8 mouse cellular contexts compared by ENCODE assay signal in the genomic region with DNA sequence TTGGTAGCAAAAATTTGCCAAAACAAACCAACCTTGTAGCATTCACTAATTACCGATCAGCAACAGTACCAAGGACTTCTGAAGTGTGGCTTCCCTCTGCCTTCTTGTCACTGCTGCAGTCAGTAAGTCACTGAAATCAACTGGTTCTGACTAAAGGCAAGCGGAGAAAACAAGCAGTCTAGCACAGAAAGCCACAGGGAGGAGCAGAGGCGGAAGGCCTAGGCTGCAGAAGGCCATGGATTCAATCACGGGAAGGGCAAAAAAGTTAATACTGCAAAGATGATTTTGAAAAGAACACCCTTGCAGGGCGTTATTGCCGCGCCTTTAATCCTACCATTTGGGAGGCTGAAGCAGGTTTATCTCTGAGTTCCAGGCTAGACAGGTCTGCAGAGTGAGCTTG. TPM values are rescaled to one million over a fixed set of nuclear protein-coding genes. Genes with fewer than 3 reads are reported as not detected.
DNase-seq lines count a peak whose midpoint lies in the region; ATAC-seq lines count a peak whose summit lies in the region.

No protein-coding gene starts in this region.

- peaks cover 69% of the 10 kb centered on the region for H3K79me2 ChIP-seq in macrophage (ENCODE audit: inconsistent target)

- peak overlapping the region; percentile 87 for H3K4me3 ChIP-seq in hindbrain, embryonic 10.5 days
- no peak overlapping the region for H3K4me3 ChIP-seq in hindbrain, embryonic 11.5 days (ENCODE audit: low read depth, low read length)
- peak overlapping the region; percentile 89; the same call in 1 of the 2 replicates for H3K4me3 ChIP-seq in hindbrain, embryonic 12.5 days
- peak overlapping the region; percentile 94; the same call in 1 of the 2 replicates for H3K4me3 ChIP-seq in macrophage (ENCODE audit: inconsistent target)

- ATAC-seq in hindbrain, embryonic 11.5 days (ENCODE audit: low FRiP score), result no peak
- ATAC-seq in hindbrain, embryonic 12.5 days (ENCODE audit: low FRiP score), result no peak

- H3K4me2 ChIP-seq in hindbrain, embryonic 11.5 days (replicated peaks; ENCODE audit: low read depth, low read length), result no peak overlapping the region; the same call in 1 of the 2 replicates
- H3K4me2 ChIP-seq in hindbrain, embryonic 12.5 days (replicated peaks), result no peak overlapping the region; the same call in 1 of the 2 replicates

- H3K9me3 ChIP-seq in hindbrain, embryonic 10.5 days, result no peaks in the 10 kb centered on the region
- H3K9me3 ChIP-seq in hindbrain, embryonic 11.5 days (ENCODE audit: control insufficient read depth, low read length), result no peaks in the 10 kb centered on the region
- no peaks in the 10 kb centered on the region for H3K9me3 ChIP-seq in hindbrain, embryonic 12.5 days (replicated peaks)

- peaks cover 37% of the 10 kb centered on the region for H3K36me3 ChIP-seq in hindbrain, embryonic 10.5 days
- H3K36me3 ChIP-seq in hindbrain, embryonic 11.5 days (ENCODE audit: control insufficient read depth, insufficient read depth, low read length), result peaks cover 3% of the 10 kb centered on the region; the same call in 1 of the 2 replicates
- peaks cover 15% of the 10 kb centered on the region for H3K36me3 ChIP-seq in hindbrain, embryonic 12.5 days
- H3K36me3 ChIP-seq in macrophage (ENCODE audit: inconsistent target), result peaks cover 13% of the 10 kb centered on the region

- H3K27me3 ChIP-seq in hindbrain, embryonic 10.5 days (ENCODE audit: insufficient read depth, poor library complexity, severe bottlenecking), result no peaks in the 10 kb centered on the region
- H3K27me3 ChIP-seq in hindbrain, embryonic 11.5 days (ENCODE audit: control insufficient read depth, insufficient read depth, low read length), result no peaks in the 10 kb centered on the region
- H3K27me3 ChIP-seq in hindbrain, embryonic 12.5 days, result no peaks in the 10 kb centered on the region

- 92% methylated on average over 7 of the region's 7 CpGs for WGBS in hindbrain, embryonic 10.5 days
- WGBS in hindbrain, embryonic 11.5 days, result 90% methylated on average over 7 of the region's 7 CpGs
- WGBS in hindbrain, embryonic 12.5 days, result 92% methylated on average over 7 of the region's 7 CpGs
- WGBS in macrophage (ENCODE audit: missing documents), result 86% methylated on average over 7 of the region's 7 CpGs

- intact Hi-C loops in left cerebral cortex, postnatal 4 days (cut with DNase I), result no loop called here

- no peak overlapping the region for H3K27ac ChIP-seq in hindbrain, embryonic 10.5 days
- H3K27ac ChIP-seq in hindbrain, embryonic 11.5 days (ENCODE audit: low read depth, low read length), result no peak overlapping the region
- no peak overlapping the region for H3K27ac ChIP-seq in hindbrain, embryonic 12.5 days
- H3K27ac ChIP-seq in macrophage, result peak overlapping the region; percentile 74; the same call in 1 of the 2 replicates

- H3K9ac ChIP-seq in hindbrain, embryonic 11.5 days (ENCODE audit: low read depth, low read length), result no peak overlapping the region
- H3K9ac ChIP-seq in hindbrain, embryonic 12.5 days, result no peak overlapping the region

- no peak for DNase-seq in hindbrain, embryonic 10.5 days (ENCODE audit: low spot score)
- no peak for DNase-seq in hindbrain, embryonic 11.5 days (ENCODE audit: low spot score)
- DNase-seq in ES-CJ7 (ENCODE audit: low read depth, low spot score), result peak; percentile 41
- no peak for DNase-seq in left cerebral cortex, postnatal 4 days
- no peak for DNase-seq in urinary bladder, postnatal 25 days (ENCODE audit: low spot score)
- no peak for DNase-seq in kidney, adult 18-20 months

- peaks cover 24% of the 10 kb centered on the region for H3K4me1 ChIP-seq in hindbrain, embryonic 10.5 days (replicated peaks)
- H3K4me1 ChIP-seq in hindbrain, embryonic 11.5 days (replicated peaks; ENCODE audit: control insufficient read depth, insufficient read depth, low read length), result no peaks in the 10 kb centered on the region; the same call in 1 of the 2 replicates
- H3K4me1 ChIP-seq in hindbrain, embryonic 12.5 days, result peaks cover 19% of the 10 kb centered on the region

RNA-seq across cellular contexts. Expression of a gene that starts 2.1 kb away (rescaled TPM):
- 250 and 288 TPM in 2 replicates for polyA plus RNA-seq in hindbrain, embryonic 10.5 days (2016; fragmentation: Nextera tagmentation; extraction: Ambion mirVana)
- 235 and 238 TPM in 2 replicates for polyA plus RNA-seq in hindbrain, embryonic 11.5 days (2014; fragmentation: Nextera tagmentation; extraction: Ambion mirVana)
- 181 and 182 TPM in 2 replicates for polyA plus RNA-seq in hindbrain, embryonic 12.5 days (2016; fragmentation: Nextera tagmentation; extraction: Ambion mirVana)
- total RNA-seq in macrophage (2018; cell fraction: chromatin; rRNA removed), result 10 to 100 TPM in 25 of 26 experiments, 1 to 10 TPM in 1; 9.7 to 33.1 (median 19.9) TPM
- 100 to 1,000 TPM in 7 of 26 experiments, 10 to 100 TPM in 19; 61.8 to 120 (median 90.0) TPM for total RNA-seq in macrophage (2018; cell fraction: cytosol; rRNA removed)
- 10 to 100 TPM in 25 of 26 experiments, 1 to 10 TPM in 1; 9.4 to 40.6 (median 20.4) TPM for total RNA-seq in macrophage (2018; cell fraction: nucleus; rRNA removed)
- 73.9 to 174 TPM (median 109 TPM) in 3 replicates for polyA plus RNA-seq in macrophage (2018)
- total RNA-seq in left cerebral cortex, postnatal 4 days (2021), result 100 to 1,000 TPM; 134 to 136 TPM

RNA-seq across cellular contexts. Expression of a gene that starts 27.3 kb away (rescaled TPM):
- 22.2 and 22.6 TPM in 2 replicates for polyA plus RNA-seq in hindbrain, embryonic 10.5 days (2016; fragmentation: Nextera tagmentation; extraction: Ambion mirVana)
- polyA plus RNA-seq in hindbrain, embryonic 11.5 days (2014; fragmentation: Nextera tagmentation; extraction: Ambion mirVana), result 32.6 and 33.8 TPM in 2 replicates
- 31.4 and 34.1 TPM in 2 replicates for polyA plus RNA-seq in hindbrain, embryonic 12.5 days (2016; fragmentation: Nextera tagmentation; extraction: Ambion mirVana)
- 10 to 100 TPM in 25 of 26 experiments, 1 to 10 TPM in 1; 8.8 to 43.3 (median 29.8) TPM for total RNA-seq in macrophage (2018; cell fraction: chromatin; rRNA removed)
- total RNA-seq in macrophage (2018; cell fraction: cytosol; rRNA removed), result 10 to 100 TPM; 12.2 to 21.4 (median 17.8) TPM
- total RNA-seq in macrophage (2018; cell fraction: nucleus; rRNA removed), result 10 to 100 TPM in 23 of 26 experiments, 1 to 10 TPM in 3; 7.7 to 32.0 (median 17.2) TPM
- polyA plus RNA-seq in macrophage (2018), result 16.1 to 20.8 TPM (median 19.6 TPM) in 3 replicates
- total RNA-seq in left cerebral cortex, postnatal 4 days (2021), result 10 to 100 TPM; 18.8 to 19.5 TPM
